Mouse (Mus musculus) forebrain, embryonic 11.5 days (tissue): ENCODE results near the gene Arhgap10. TPM values are rescaled to one million over a fixed set of nuclear protein-coding genes. Genes with fewer than 3 reads are reported as not detected.

ENCODE experiments used
- ATAC-seq: fragments of 200-750 bp; cut with Nextera tagmentation; replicated peaks from 2 replicates; pipeline ENCODE4 v1.8.0; 2017; ENCODE audit warnings: moderate TSS enrichment; ENCODE audit not compliant: low FRiP score
- DNase-seq: peaks from one replicate; pipeline ENCODE4 v3.0.0-alpha.2; 2017; ENCODE audit warnings: low spot score
- H3K27ac ChIP-seq: fragments of 300-500 bp; sonication (generic); 2 replicates; pipeline ENCODE4 v1.5.1; 2014; ENCODE audit warnings: low read depth, low read length
- H3K27me3 ChIP-seq: fragments of 300-500 bp; sonication (generic); 2 replicates; pipeline ENCODE4 v1.6.1; 2014; ENCODE audit warnings: mild to moderate bottlenecking, low read length, mixed read lengths; ENCODE audit not compliant: control insufficient read depth, insufficient read depth
- H3K36me3 ChIP-seq: fragments of 300-500 bp; sonication (generic); 2 replicates; pipeline ENCODE4 v1.6.1; 2014; ENCODE audit warnings: mild to moderate bottlenecking, low read length, moderate library complexity, mixed read lengths; ENCODE audit not compliant: control insufficient read depth, insufficient read depth
- H3K4me1 ChIP-seq: fragments of 300-500 bp; sonication (generic); replicated peaks from 2 replicates; pipeline ENCODE4 v1.6.1; 2014; ENCODE audit warnings: low read length, mixed read lengths; ENCODE audit not compliant: control insufficient read depth, insufficient read depth
- H3K4me2 ChIP-seq: fragments of 300-500 bp; sonication (generic); 2 replicates; pipeline ENCODE4 v1.6.1; 2014; ENCODE audit warnings: low read depth, mild to moderate bottlenecking, low read length, moderate library complexity, mixed read lengths; ENCODE audit not compliant: severe bottlenecking
- H3K4me3 ChIP-seq: fragments of 300-500 bp; sonication (generic); 2 replicates; pipeline ENCODE4 v1.5.1; 2014; ENCODE audit warnings: low read depth, low read length
- H3K9ac ChIP-seq: fragments of 300-500 bp; sonication (generic); 2 replicates; pipeline ENCODE4 v1.6.1; 2014; ENCODE audit warnings: low read length
- H3K9me3 ChIP-seq: fragments of 300-500 bp; sonication (generic); 2 replicates; pipeline ENCODE4 v1.6.1; 2016; ENCODE audit warnings: low read length, mixed read lengths; ENCODE audit not compliant: control insufficient read depth
- WGBS: fragments of 180-500 bp; shearing (Covaris S2); extraction: QIAGEN DNeasy Blood & Tissue Kit; methylation state at CpG from one replicate; pipeline ENCODE4 v1.1.7; 2014; 5-methylcytosine and 5-hydroxymethylcytosine counted together
- polyA plus RNA-seq: library from polyadenylated mRNA; unstranded; fragments of >200 nt; fragmentation: Nextera tagmentation; extraction: Ambion mirVana; gene quantifications from 2 replicates; pipeline ENCODE4 v1.2.1, GENCODE M21; 2014

The Arhgap10 gene
- polyA plus RNA-seq, 1 experiment from 2014 or later: 15.4 TPM

DNA sequence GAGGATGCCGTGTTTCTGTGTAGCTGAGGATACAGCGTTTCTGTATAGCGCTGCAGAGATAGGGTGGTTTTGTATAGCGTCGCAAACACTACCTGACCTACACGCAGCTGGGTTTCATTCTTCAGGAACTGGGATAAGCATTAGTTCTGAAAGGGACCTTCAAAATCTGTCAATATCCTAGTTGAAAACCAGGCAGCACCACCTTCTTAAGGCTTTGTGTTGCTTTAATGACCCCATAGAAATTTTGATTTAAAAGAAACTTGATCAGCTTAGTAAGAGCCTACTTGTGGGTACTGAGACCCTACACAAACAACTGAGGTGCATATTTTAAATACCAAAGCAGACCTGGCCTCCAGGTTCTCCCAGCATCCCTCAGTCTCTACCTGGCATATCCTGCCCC, 245.6 kb downstream of the Arhgap10 start:
- Histone ChIP-seq H3K9me3 (no peaks in the 10 kb centered on the region; the same call in 1 of the 2 replicates), H3K36me3 (no peaks in the 10 kb centered on the region), H3K27ac (no peak overlapping the region), H3K4me1 (no peaks in the 10 kb centered on the region), H3K4me2 (no peak overlapping the region), H3K27me3 (no peaks in the 10 kb centered on the region), H3K9ac (no peak overlapping the region), H3K4me3 (no peak overlapping the region)
- 78% methylated on average over 6 of the region's 6 CpGs for WGBS
- ATAC-seq (no peak), DNase-seq (no peak)

DNA sequence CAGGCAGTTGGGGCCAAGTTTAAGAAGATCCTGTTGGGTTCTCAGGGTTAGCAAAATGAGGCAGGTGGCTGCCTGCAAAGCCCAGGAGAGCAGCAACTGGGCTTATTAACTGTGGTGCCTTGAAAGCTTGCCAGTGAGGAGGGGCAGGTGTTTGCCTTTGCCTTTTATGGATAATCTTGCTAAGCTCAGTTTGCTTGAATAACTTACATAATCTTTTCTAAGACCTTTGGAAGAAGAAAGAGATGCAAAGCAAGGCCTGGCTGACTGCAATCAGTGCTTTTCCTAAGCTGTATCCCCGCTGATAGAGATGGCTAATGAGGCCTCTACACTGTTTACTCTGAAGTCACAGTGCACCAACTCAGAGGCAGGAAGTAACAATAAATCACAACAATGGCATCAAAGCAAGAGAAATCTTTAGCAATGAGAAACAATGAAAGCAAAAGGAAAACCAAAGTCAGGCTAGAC, 249.8 kb downstream of the Arhgap10 start:
- H3K27ac ChIP-seq: no peak overlapping the region
- DNase-seq (no peak), ATAC-seq (0 out of 2 replicates have a peak, but pooled peaks have one; percentile 22)
- H3K9me3 ChIP-seq: no peaks in the 10 kb centered on the region; the same call in 1 of the 2 replicates
- 51% methylated on average over 1 of the region's 1 CpGs for WGBS
- no peak overlapping the region for H3K4me2 ChIP-seq
- H3K27me3 ChIP-seq: no peaks in the 10 kb centered on the region
- H3K4me3 ChIP-seq: no peak overlapping the region
- no peaks in the 10 kb centered on the region for H3K4me1 ChIP-seq
- H3K36me3 ChIP-seq: no peaks in the 10 kb centered on the region
- H3K9ac ChIP-seq: no peak overlapping the region

DNA sequence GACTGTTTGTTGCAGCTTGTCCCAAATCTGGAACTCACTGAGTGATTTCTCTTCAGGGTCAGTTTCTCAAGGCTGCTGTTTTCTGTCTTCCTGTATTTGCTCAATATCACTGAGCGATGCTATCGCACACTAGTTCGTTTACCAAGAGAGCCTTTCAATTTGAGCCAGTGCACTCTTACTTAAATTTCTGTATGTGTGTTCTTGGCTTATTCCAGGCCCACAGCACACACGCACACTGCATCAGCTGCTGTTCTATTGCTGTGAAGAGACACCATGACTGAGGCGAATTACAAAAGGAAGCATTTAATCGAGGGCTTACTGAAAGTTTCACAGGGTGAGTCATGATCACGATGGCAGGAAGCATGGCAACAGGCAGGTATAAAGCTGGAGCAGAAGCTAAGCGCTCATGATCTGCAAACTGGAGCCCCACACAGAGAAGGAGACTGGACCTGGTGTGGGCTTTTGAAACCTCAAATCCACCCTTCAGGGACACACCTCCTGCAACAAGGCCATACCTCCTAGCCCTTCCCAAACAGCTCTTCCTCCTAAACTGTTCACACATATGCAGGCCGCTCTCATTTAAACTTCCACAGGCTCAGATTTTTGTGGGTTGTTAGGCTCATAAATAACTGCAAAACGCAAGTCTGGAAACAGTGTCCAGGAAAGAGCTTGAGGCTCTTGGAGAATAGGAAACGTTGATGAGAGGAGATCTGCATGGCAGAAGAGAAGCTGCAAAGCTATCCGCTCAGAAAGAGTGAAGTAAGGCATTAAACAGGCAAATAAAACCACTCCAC, 255.3 kb downstream of the Arhgap10 start:
- Histone ChIP-seq H3K9me3 (no peaks in the 10 kb centered on the region), H3K4me1 (no peaks in the 10 kb centered on the region), H3K27ac (no peak overlapping the region), H3K4me3 (no peak overlapping the region), H3K27me3 (no peaks in the 10 kb centered on the region), H3K36me3 (no peaks in the 10 kb centered on the region), H3K4me2 (no peak overlapping the region), H3K9ac (no peak overlapping the region)
- no peak for ATAC-seq
- 91% methylated on average over 12 of the region's 12 CpGs for WGBS
- DNase-seq: no peak

DNA sequence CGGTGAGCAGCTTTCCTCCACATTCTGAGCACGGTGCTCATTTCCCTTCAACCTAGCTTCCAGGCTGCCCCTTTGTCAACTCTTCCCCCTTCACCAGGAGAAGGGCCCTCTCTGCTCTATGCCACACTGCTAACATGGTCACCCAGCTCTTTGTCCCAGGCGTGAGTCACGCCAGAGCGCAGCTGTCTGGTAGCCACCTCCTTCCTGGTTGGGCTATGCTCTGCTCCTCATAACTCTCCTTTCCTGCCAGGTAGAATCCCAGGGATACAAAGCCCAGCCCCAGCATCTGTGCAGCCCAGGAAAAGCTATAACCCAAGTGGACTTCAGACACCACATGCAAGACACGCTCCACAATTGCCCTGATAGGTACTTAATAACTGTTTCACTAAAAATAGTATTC, 256.5 kb downstream of the Arhgap10 start:
- Histone ChIP-seq H3K27me3 (no peaks in the 10 kb centered on the region), H3K9me3 (no peaks in the 10 kb centered on the region), H3K4me3 (no peak overlapping the region), H3K4me2 (no peak overlapping the region), H3K27ac (no peak overlapping the region), H3K4me1 (no peaks in the 10 kb centered on the region), H3K9ac (no peak overlapping the region), H3K36me3 (no peaks in the 10 kb centered on the region)
- ATAC-seq: no peak
- WGBS: 91% methylated on average over 6 of the region's 6 CpGs
- DNase-seq: no peak

DNA sequence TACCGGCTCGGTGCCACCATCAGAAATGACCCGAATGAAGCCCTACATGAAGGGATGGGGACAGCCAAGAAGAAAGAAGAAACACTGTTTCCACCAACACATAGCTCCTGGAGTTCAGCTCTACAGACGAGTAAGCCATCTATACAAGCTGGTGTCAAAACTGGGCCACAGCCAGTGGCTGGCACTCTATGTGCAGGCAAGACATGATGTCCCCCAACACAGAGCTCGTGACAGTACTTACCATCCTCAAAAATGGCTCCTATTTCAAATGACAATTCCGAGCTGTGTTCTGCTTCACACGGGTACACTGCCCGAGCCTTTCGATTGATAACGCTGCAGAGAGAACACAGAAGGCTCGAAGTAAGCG, 260.7 kb downstream of the Arhgap10 start:
- Histone ChIP-seq H3K4me1 (no peaks in the 10 kb centered on the region), H3K27me3 (no peaks in the 10 kb centered on the region), H3K36me3 (no peaks in the 10 kb centered on the region), H3K9ac (no peak overlapping the region), H3K9me3 (no peaks in the 10 kb centered on the region), H3K4me2 (no peak overlapping the region), H3K4me3 (no peak overlapping the region), H3K27ac (no peak overlapping the region)
- WGBS: 93% methylated on average over 12 of the region's 12 CpGs
- no peak for DNase-seq
- no peak for ATAC-seq

DNA sequence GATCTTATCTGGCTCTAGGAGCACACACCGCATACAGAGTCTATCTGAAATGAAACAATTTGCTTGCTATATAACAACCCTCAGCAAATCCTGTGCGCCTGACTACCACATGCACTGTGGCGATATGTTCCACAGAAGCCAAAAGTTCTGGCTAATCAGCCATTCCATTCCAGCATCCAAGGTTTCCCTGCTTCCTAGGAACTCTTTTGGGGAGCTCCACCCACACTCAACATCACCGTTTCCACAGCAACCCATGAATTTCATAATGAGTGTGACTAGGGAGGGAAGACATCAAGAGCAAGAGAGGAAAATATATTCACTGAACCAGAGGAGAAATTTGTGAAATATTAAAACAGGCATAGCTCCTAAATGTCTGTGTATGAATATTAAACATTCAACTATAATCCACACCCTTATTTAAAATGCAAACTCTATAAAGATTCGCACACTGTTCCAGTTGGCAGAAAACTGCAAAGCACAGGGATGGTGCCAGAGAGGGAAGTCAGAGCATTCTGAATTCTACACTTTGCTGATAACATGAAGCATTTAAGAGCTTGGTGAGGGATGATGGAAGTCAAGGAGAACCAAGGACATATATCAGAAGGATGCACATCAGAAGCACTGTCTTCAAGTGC, 261.2 kb downstream of the Arhgap10 start:
- Histone ChIP-seq H3K9ac (no peak overlapping the region), H3K27ac (no peak overlapping the region), H3K4me2 (no peak overlapping the region), H3K4me1 (no peaks in the 10 kb centered on the region), H3K9me3 (no peaks in the 10 kb centered on the region), H3K27me3 (no peaks in the 10 kb centered on the region), H3K36me3 (no peaks in the 10 kb centered on the region), H3K4me3 (no peak overlapping the region)
- no peak for DNase-seq
- no peak for ATAC-seq
- WGBS: 95% methylated on average over 5 of the region's 5 CpGs

DNA sequence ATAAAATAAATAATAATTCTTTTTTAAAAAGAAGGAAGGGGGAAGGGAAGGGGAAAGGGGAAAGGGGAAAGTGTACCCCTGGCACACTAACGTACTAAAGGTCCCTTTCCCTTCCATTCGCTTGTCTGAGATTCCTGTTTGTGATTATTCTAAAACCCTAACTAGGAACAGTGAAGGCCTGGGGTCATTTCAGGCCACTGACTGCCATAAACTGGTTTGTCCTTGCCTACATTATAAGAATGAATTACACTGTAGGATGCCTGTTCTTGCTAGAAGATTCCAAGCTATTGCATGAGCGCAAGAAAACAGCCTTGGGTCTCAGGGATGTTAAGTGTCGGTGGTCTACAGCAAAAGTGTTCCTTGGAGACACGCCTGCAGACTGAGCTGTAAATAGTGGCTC, 263.3 kb downstream of the Arhgap10 start:
- H3K9ac ChIP-seq: no peak overlapping the region
- WGBS: 76% methylated on average over 5 of the region's 5 CpGs
- H3K27me3 ChIP-seq: no peaks in the 10 kb centered on the region
- no peaks in the 10 kb centered on the region for H3K9me3 ChIP-seq
- DNase-seq (no peak), ATAC-seq (no peak)
- H3K4me2 ChIP-seq: no peak overlapping the region
- no peaks in the 10 kb centered on the region for H3K4me1 ChIP-seq
- no peaks in the 10 kb centered on the region for H3K36me3 ChIP-seq
- no peak overlapping the region for H3K27ac ChIP-seq
- no peak overlapping the region for H3K4me3 ChIP-seq

DNA sequence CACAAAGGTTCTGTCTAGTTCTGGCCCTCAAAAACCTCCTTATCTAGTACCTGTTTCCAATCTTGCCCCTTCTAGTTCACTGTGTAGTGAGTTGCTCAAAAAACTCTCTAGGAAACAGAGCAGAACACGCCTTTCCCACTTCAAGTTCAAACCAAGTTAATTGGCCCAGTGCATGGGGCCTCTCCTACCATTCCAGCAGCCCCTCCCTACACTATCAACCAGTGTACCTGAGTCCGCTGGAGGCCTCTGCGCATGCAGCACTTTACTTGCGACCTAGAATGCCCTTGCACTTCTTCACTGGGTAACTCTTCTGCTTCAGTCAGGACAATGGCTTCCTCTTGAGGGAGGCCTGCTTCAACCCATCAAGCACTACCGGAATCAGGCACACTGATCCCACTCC, 266.6 kb downstream of the Arhgap10 start:
- DNase-seq (no peak), ATAC-seq (no peak)
- WGBS: 97% methylated on average over 5 of the region's 5 CpGs
- no peaks in the 10 kb centered on the region for H3K36me3 ChIP-seq
- no peaks in the 10 kb centered on the region for H3K9me3 ChIP-seq
- no peak overlapping the region for H3K9ac ChIP-seq
- no peaks in the 10 kb centered on the region for H3K27me3 ChIP-seq
- no peaks in the 10 kb centered on the region for H3K4me1 ChIP-seq
- no peak overlapping the region for H3K4me3 ChIP-seq
- no peak overlapping the region for H3K4me2 ChIP-seq
- H3K27ac ChIP-seq: no peak overlapping the region

DNA sequence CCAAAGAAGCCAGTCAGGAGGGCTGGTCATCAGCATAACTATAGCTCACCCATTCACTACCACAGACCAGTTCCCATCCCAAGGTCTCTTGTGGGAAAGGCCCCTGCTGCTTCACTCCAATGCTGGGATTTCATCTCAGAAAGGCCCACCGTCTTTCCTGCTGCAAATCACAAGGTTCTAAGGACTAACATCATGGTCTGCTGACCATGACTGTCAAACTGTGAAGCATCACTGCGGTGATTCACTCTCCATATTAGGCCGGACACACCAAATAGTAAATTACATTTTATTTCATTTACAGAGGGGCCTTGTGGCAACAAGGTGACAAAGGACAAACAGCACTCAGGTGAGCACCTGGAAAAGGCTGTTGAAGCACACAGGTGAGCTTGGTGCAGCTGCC, 267.7 kb downstream of the Arhgap10 start:
- no peaks in the 10 kb centered on the region for H3K4me1 ChIP-seq
- DNase-seq: no peak
- H3K9me3 ChIP-seq: no peaks in the 10 kb centered on the region
- H3K9ac ChIP-seq: no peak overlapping the region
- H3K27ac ChIP-seq: no peak overlapping the region
- 90% methylated on average over 3 of the region's 3 CpGs for WGBS
- no peaks in the 10 kb centered on the region for H3K27me3 ChIP-seq
- no peak overlapping the region for H3K4me3 ChIP-seq
- H3K36me3 ChIP-seq: no peaks in the 10 kb centered on the region
- no peak overlapping the region for H3K4me2 ChIP-seq
- no peak for ATAC-seq
